ENCODE assay signal across 8 mouse cellular contexts in the genomic region with DNA sequence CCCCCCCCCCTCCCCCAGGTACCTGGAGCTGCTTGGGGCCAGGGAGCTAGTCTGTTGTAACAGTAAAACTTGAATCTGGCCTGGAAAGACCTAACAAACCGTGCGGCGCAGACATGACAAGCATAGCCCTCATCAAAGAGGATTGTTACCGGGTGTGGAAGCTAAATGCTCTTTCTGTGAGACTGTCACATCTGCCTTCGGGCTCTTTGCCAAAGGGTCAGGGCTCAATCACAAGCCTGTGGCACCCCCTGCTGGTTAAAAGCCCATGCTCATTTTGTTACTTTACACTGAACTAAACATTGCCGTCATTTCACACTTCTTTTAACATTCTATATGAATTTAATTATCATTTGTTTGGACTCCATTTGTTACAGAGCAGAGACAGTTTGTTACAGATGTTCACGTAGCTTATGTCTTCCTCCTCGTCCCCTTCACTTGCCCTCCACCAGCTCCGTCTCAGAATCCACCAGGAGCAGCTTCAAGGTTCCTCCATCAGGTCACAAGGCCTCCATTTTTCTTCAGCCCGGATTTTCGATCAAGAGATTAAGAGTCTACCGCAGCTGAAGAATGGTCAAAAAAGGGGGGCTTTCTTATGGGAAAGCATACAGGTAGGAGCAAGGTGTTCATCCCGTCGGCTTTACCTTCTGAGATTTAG.
DNase-seq lines count a peak whose midpoint lies in the region; ATAC-seq and TF ChIP-seq lines count a peak whose summit lies in the region.

No protein-coding gene starts in this region.

- H3K36me3 ChIP-seq in forebrain, postnatal 0 days (ENCODE audit: insufficient read depth) = no peaks in the 10 kb centered on the region
- H3K36me3 ChIP-seq in hindbrain, embryonic 14.5 days (replicated peaks; ENCODE audit: control insufficient read depth, insufficient read depth) = no peaks in the 10 kb centered on the region

- H3K4me2 ChIP-seq in forebrain, postnatal 0 days (ENCODE audit: low read depth) = peak overlapping the region; percentile 49
- H3K4me2 ChIP-seq in hindbrain, embryonic 14.5 days (replicated peaks) = peak overlapping the region; percentile 69

- H3K27me3 ChIP-seq in forebrain, postnatal 0 days (ENCODE audit: insufficient read depth, low read length) = no peaks in the 10 kb centered on the region
- no peaks in the 10 kb centered on the region; the same call in 1 of the 2 replicates for H3K27me3 ChIP-seq in hindbrain, embryonic 14.5 days (ENCODE audit: control insufficient read depth, insufficient read depth, low read length)

- H3K27ac ChIP-seq in forebrain, postnatal 0 days (ENCODE audit: low read depth, low read length) = no peak overlapping the region
- H3K27ac ChIP-seq in hindbrain, embryonic 14.5 days = peak overlapping the region; percentile 75

- H3K9me3 ChIP-seq in forebrain, postnatal 0 days (ENCODE audit: low read length) = no peaks in the 10 kb centered on the region
- H3K9me3 ChIP-seq in hindbrain, embryonic 14.5 days (ENCODE audit: control insufficient read depth, low read length) = no peaks in the 10 kb centered on the region

- TF ChIP-seq CTCF in forebrain, postnatal 0 days (IDR thresholded peaks at IDR 0.05; ENCODE audit: low read depth) = peak; percentile 82

- H3K4me1 ChIP-seq in forebrain, postnatal 0 days (ENCODE audit: insufficient read depth) = 0 out of 2 replicates have a peak, but pooled peaks cover 5% of the 10 kb centered on the region
- H3K4me1 ChIP-seq in hindbrain, embryonic 14.5 days (replicated peaks; ENCODE audit: control insufficient read depth, insufficient read depth, low read length) = peaks cover 17% of the 10 kb centered on the region

- peak overlapping the region; percentile 19; the same call in 1 of the 2 replicates for H3K9ac ChIP-seq in forebrain, postnatal 0 days
- peak overlapping the region; percentile 60 for H3K9ac ChIP-seq in hindbrain, embryonic 14.5 days

- peak; percentile 70 for DNase-seq in NIH3T3 (ENCODE audit: low read depth)
- DNase-seq in cerebellum, adult 11-12 months = peak; percentile 76
- DNase-seq in forebrain, postnatal 0 days = peak; percentile 92
- peak; percentile 94 for DNase-seq in hindbrain, embryonic 14.5 days (ENCODE audit: low spot score)
- peak; percentile 76 to 82 for DNase-seq in layer of hippocampus, postnatal 14 days (ENCODE audit: low spot score in 2 of 2)
- peak; percentile 70 for DNase-seq in lung, postnatal 10 days
- peak; percentile 90 for DNase-seq in retina, postnatal 7 days (ENCODE audit: low read depth, low spot score)
- no peak for DNase-seq in natural killer cell, adult 2 months (ENCODE audit: low spot score in 2 of 2)

- H3K4me3 ChIP-seq in forebrain, postnatal 0 days (ENCODE audit: low read depth, low read length) = peak overlapping the region; percentile 34
- peak overlapping the region; percentile 31 for H3K4me3 ChIP-seq in hindbrain, embryonic 14.5 days (replicated peaks; ENCODE audit: low read length)

- WGBS in forebrain, postnatal 0 days = 5% methylated on average over 14 of the region's 14 CpGs
- WGBS in hindbrain, embryonic 14.5 days = 8% methylated on average over 14 of the region's 14 CpGs

- peak; percentile 84 for ATAC-seq in forebrain, postnatal 0 days
- ATAC-seq in hindbrain, embryonic 14.5 days (ENCODE audit: low FRiP score) = peak; percentile 86

Comparison
In these comparisons a context has a peak if more than half of its experiments do, and no peak if none do; other contexts are left out.
1. DNase-seq: peak in NIH3T3 (single experiment), cerebellum, adult 11-12 months (single experiment), forebrain, postnatal 0 days (single experiment), hindbrain, embryonic 14.5 days (single experiment), layer of hippocampus, postnatal 14 days (2 of 2), lung, postnatal 10 days (single experiment) and retina, postnatal 7 days (single experiment); none in natural killer cell, adult 2 months (0 of 2).